Mouse (Mus musculus) thymus, postnatal 0 days (tissue): ENCODE data around the gene Eif4e2. TPM values are rescaled to one million over a fixed set of nuclear protein-coding genes. Genes with fewer than 3 reads are reported as not detected.
A peak's percentile ranks its signal among the peaks of the same experiment; 100 is the strongest.

Experiments used
- DNase-seq: peaks from one replicate; pipeline ENCODE4 v3.0.0-alpha.2; 2015; ENCODE audit warnings: low spot score
- polyA plus RNA-seq: library from polyadenylated mRNA; unstranded; fragments of >200 nt; fragmentation: Nextera tagmentation; extraction: Ambion mirVana; gene quantifications from 2 replicates; pipeline ENCODE4 v1.2.1, GENCODE M21; 2015

Eif4e2 gene
- polyA plus RNA-seq, 1 experiment from 2014 or later: 167 TPM

DNA sequence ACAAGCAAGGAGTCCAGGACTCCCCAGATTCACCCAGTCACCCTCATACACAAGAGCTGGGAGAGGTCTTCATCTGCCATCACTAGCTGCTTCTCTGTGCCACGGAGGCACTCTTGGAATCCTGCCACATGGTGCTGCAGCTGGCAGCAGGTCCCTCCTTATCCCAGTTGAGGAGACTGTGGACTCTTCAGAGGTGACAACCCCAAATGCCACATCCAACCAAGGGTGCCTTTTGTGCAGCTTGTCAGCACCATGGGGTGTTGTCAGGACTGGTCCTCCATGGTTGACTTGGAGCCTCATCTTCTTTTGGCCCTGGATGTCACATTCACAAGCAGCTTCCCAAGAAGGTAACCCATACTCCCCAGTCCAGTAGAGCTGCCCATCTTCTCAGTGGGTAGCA lies 11.9 kb upstream of the Eif4e2 start:
- DNase-seq: no peak

DNA sequence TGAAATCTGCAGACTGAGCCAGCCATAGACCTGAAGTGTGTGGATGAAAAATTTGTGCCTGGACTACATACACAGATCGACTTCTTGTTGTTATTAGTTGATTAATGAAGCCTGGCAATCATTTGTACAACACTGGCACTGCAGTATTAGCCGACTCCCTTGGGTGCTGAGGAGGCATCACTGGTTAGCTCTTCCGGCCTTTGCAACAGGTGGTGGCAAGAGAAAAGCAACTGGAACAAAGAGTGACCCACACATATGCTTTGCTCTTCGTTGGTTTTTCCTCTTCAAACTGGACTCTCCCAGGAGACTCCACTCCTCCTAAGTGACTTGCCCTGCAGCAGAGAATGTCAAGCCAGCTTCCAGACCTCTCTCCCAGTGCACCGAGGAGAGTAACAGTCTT lies 9.9 kb upstream of the Eif4e2 start:
- no peak for DNase-seq

DNA sequence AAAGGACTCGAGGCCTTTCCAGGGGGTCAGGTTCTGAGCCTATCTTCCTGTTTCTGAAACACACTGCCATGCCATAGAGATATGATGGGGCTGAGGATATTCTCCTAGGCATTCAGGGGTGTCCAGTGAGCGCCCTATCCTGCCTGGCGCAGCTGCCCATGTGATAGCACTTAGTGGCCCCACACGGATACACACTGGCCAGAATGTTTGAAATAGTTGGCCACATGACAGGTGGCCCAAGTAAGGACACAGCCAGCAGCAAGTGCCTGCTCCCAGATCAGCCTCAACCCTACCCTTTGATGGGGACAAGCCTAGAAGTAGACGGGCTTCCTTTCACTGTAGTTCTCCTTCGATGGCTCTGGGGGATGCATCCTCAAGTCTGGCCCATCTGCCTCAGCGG lies 9.2 kb upstream of the Eif4e2 start, which contains the start of gene Chrng:
Chrng (plus strand) TSS at position 193 of the 400 bp plus-strand sequence.
- no peak for DNase-seq

DNA sequence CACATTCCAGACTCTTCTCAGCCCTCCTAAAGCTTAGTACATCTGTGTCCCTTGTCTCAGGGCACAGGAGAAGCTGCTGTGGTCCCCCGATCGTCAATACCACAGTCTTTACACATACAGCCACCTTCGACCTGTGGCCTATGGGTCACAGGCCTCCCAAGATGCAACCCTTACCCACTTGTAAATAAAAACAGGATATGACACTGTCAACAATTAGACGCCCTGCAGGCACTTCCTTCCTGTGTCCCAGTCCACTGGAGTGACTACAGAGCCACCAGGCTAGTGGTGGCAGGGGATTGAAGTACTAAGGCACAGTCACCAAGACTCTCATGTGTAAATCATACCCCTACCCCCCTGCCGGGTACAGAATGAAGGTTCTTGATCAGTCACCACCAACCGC lies 8.7 kb upstream of the Eif4e2 start:
- DNase-seq: no peak

DNA sequence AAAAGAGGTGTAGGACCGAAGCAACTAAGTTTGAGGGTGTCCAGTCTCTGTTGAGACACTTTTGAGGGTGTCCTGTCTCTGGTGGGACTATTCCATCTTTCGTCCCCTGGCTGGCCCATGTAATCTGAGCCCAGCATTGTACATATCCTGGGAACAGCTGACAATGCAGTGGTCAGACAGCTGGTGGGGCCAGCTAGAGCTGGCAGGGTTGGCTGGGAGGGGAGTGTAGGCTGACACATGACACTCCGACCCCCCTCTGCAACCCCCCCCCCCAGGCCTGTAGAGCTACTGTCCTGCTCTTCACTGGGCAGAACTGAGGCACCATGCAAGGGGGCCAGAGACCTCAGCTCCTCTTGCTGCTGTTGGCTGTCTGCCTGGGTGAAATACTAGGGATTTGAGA lies 8.2 kb upstream of the Eif4e2 start:
- no peak for DNase-seq

DNA sequence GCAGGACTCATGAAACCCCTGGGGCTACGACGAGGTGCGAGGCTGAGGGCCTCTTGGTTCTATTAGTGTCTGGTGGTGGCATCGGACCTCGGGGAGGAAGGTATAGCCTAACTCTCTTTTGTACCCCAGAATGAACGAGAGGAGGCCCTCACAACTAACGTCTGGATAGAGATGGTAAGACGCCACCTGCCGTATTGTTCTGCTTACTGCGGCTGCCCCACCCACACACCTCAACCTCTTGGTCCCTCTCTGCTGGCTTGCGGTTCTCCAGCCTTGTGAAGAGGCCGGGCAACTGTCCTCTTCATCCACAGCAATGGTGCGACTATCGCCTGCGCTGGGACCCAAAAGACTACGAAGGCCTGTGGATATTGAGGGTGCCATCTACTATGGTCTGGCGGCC lies 7.4 kb upstream of the Eif4e2 start:
- DNase-seq: peak; percentile 38

DNA sequence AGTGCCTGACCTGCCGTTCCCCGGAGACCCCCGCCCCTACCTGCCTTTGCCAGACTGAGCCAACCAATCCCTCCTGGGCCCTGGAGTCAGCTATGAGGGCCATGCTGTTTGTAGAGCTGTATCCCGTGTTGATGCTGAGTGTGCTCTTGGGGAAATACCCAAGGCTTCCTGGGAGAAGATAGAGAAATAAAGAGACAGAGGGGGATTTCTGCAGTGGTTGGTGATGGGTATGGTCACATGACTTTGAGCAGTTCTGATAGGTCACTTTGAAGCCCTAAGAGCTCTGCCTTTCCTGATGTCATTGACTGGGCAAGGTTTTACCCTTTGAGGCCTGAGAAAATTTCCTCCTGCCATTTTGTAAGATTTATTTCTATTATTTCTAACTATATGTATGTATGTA lies 2.3 kb upstream of the Eif4e2 start:
- DNase-seq: no peak

DNA sequence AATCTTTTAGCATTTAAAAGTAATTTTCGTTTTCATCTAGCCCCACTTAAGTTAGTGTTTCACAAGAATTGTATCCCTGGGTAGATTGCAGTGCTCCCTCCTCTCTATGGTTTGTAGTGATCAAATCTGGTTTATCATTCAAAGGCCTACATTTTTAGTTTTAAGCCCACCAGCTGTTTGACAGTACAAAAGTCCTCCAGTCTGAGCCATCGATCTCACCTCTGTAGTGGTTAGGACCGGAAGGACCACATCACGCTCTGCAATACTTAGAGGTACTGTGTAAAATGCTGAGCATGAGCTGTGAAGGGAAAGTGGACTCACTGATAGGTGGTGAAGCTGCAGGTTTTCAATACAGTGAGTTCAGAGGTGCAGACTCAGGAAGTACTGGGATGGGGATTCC lies 1.0 kb downstream of the Eif4e2 start:
- peak; percentile 29 for DNase-seq

DNA sequence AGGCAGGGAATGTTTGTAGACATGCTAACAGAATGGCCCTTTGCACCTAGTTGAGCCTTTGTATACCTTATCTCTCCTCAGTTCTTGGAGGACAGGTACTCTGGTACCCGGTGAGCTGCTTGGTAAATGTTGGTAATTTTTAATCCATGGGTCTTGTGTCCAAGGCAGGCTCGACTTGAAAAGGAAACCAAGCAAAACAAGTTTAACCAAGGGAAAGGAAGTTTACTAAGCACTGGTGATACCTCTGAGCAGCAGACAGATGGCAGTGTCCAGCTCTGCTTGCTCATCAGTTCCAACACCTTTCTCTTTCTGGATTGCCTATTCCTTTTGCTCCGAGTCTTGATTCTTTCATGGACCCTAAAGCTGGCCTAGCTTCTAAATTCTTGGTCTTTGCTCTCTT lies 4.2 kb downstream of the Eif4e2 start:
- no peak for DNase-seq

DNA sequence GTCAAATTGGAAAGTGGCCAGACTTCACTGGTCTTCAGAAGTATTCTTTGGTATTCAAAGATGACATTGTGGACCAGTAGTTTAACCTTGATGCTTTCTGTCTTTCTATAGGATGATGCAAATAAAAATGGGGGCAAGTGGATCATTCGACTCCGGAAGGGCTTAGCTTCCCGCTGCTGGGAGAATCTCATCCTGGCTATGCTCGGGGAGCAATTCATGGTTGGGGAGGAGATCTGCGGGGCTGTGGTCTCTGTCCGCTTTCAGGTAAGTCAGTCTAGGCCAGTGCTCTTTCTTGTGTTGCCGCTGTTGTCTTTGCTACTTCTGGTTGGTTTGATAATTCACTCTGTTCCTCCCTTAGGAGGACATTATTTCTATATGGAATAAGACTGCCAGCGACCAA lies 12.0 kb downstream of the Eif4e2 start:
- DNase-seq: no peak

DNA sequence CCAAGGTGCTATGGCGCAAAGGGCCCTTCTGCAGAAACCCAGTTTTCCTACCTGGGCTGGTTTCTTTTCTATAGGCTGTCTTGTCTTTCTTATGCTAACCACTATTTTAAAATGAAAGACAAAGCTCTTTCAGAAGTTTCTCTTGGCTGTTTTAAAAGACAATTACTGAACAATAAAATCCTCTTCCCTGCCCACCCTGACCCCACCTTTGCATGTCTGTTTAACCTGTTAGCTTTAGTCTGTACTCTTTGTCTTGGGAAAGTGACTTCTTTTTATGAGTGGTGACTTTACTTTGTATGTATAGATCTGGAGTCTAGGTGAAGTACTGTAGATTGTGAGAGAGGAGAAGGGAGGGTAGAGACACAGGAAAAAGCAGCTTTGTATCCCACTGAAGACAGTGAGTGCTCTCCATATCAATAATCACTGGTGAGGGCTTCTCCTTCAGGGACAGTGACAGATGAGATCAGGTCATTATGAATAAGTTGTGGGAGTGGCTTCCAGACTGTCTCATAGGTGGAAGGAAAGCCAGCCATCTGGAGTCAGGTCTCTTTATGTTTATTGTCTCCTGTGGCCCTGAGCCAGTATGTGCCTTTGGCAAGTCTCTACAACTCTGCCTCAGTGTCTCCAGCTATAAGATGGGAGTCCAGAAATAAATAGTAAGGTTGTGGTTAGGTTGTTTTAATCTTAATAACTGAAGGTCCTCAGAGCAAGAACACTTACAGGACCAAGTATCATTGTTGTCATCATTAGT lies 12.9 kb downstream of the Eif4e2 start:
- DNase-seq: no peak

DNA sequence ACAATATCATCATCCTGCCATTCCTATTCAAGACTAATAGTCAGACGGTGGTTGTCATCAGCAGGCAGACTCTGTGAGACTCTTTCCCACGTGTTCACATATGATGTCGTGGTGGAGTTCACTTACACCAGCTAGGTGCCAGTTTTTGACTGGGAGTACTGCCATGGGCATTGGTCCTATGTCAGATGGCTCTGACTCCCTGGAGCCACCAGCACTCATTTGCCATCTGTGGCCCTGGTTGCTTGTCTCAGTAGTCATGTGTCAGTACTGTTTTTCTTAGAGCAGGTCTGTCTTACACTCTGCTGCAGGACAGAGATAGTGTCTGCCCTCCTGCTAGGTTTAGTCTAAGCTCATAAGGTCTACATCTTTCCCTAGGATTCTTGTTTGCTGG lies 13.4 kb downstream of the Eif4e2 start:
- DNase-seq: no peak

DNA sequence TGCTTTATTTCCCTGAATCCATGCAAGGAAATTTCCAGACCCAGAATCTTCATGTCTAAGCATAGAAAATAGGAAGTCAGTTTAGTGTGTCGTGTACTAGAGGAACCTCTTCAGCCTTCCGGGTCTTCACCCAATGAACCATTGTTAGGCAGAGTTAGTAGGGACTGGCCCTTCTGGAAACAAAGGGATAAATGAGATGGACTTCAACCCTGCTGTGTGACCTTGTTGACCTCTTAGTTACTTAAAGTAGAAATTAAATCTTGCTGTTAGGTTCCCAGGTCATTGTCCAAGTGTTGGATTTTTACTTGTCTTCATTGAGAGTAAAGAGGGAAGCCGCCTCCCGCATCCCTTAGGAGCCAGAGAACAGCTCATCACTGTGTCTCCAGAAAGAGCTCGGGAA lies 16.9 kb downstream of the Eif4e2 start:
- no peak for DNase-seq

DNA sequence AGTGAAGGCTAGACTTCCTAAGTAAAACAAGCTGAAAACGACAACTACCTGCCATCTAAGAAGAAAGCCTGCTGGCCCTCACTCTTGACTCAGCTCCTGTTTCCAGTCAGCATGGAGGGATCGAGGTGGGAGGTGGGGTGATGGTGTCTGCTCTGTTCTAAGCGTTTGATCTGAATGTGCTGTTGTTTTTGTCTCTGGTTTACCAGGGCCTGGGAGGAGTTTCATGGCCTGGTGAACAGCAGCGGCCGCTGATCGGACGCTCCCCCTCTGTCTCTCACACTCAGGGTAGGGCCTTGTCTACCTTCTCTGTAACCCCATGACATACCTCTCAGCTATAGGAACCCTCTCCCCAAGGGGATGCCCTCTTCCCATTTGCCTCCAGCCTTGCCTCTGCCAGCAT lies 18.5 kb downstream of the Eif4e2 start:
- DNase-seq: no peak

DNA sequence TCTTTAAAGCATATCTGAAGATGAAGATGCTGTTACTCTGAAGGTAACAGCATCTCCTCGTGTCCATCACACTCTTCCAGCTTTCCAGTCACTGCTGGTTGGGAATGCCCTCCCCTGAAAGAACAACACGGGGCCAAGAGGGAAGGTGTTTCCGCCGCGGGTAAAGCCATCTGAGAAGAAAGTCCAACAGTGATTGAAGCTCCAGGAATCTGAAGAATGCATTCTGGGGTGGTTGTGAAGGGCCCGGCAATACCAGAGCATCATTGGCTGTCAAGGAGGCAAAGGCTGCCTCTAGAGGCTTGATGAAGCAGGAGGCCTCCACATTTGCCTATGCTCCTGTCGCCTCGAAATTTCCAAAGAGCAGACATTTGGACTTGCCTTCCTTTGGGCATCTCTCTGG lies 25.3 kb downstream of the Eif4e2 start:
- no peak for DNase-seq

DNA sequence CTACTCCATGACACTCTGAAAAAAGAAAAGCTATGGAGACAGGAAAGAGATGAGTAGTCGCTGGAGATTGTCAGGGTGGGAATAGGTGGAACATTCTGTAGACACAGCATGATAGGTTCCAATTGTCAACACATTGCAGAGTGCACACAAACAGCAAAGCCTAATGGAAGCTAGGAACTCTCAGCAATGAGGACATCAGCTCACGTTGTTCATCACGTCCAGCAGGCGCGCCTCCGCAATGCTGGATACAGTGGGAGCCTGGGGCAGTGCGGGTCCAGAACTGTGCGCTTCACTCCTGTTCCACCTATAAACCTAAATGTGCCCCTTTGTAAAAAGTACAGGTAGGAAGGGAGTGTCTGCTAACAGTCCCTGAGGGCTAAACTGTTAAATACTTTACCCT lies 29.3 kb downstream of the Eif4e2 start:
- DNase-seq: no peak

DNA sequence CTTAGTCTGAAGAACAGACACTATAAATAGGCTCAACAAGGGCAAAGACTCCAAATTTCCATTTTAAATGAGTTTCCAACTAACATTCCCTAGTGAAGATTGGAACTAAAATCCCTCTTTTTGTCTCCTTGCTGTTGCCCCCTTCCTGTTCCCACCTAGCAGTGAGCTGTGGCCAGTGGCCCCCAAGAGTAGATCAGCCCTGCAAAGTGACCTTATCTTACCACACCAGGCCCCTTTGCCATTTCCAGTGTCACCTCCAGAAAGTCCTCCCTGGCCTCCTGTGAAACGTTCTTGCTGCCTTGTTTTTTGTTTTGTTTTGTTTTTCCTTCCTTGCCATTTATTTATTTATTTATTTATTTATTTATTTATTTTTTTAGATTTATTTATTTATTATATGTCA lies 31.7 kb downstream of the Eif4e2 start:
- DNase-seq: no peak

DNA sequence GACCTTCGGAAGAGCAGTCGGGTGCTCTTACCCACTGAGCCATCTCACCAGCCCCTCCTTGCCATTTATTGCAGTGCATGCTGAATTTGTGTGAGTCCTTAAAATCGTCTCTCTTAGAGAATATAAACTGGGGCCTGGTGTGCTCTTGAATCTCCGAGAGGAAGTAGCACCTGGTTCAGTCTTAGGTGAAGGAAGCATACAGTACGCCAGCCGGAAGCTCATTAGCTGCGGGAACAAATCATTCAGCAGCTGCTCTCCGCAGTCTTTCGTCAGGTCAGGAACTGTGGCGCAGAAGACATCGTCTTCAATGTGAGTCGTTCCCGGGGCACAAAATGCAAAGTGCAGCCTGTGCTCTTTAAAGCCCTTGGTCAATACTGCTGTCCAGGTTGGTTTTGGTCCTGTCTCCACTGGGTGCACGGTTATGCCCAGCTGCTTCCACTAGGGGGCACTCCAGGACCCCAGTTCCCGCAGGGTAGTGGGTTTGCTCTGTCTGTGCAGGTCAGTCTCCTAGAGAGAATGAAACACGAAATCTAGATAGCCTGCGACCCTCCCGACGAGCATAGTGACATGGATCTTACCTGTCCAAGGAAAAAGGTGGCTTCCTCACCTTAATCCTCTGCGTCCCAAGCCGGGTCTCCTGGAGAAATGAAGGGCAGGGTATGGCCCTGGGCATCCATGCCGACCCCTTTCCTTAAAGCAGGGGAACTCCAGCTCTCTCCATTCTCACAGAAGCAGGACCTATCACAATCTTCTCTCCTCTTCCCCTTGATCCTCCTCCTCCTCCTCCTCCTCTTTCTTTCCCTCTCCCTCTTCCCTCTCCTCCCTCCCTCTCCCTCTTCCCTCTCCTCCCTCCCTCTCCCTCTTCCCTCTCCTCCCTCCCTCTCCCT lies 32.5 kb downstream of the Eif4e2 start:
- peak; percentile 62 for DNase-seq

DNA sequence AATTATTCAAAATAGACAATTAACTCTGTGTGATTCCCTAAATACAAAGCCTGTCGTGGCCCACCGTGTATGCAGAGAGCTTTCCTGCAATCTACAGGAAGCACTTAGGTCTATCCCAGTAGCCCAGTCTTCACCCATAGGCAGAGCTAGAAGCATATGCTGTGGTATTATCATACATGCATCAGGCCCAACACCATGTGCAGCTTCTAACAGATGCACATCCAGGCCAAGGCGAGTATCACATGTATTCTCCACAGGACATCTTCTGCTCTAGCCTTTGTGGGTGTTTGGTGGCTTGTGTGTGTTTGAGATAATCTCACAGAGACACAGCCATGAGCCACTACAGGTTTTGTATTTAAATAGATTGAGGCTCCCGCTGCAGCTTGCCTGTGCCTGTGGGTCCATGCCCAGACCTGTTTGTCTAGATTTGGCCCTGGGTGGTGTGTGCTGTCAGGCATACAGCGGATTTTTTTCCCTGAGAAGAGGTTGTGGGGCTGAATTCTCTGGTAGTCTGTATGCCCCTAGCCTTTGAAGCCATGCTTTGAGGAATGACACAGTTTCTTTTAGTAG lies 38.4 kb downstream of the Eif4e2 start:
- DNase-seq: no peak

DNA sequence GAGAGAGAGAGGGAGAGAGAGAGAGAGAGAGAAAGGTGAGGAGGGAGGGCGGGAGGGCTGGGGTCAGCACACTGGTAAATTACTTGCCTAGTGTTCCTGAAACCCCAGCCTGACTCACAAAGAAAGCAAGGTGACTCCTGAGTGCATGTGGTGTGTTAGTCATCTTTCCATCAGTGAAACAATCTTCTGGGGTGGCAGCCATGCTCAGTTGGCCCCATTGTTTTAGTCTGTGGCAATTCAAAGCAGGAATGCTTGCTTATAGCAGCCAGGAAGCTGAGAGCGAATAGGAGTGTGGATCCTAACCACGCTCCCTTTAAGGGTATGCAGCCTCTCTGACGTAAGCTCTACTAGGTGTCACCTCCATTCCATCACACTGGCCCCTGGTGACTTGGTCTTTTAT lies 41.5 kb downstream of the Eif4e2 start:
- DNase-seq: no peak

DNA sequence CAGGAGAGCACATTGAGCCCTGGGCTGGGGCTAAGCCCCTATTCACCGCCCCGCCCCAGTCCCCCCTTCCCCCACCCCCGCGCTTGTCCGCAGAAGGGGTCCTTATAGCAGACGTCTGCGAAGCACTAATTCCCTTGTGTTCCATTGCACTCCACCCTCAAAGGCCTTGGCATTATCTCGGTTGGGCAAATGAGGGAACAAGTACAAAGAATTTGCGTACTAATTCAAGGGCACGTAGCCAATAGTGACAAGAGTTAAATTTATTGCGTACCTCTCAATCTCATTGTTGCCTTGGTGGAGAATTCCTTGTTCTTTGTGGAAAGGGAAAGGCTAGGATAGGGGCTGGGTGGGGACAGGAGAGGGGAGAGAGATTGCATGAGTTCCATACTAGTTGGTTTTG lies 44.0 kb downstream of the Eif4e2 start:
- DNase-seq: no peak

DNA sequence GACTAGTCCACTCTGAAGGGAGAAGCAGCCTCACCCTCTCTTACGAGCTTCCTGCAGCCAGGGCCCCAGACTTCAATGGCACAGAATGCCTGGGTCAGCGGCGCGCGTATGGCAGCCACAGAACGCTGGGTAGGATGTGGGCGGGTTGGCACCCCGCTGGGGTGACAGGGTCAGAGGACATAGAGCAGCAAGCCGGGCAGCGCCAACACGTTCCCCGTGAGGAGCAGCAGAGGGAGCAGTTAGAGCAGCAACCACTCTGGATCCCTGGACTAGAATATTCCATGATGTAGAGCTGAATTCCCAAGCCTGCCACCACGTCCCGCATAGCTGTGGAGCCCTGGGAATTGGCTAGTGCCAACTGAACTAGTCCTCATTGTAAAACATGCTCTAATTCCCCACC lies 44.8 kb downstream of the Eif4e2 start:
- no peak for DNase-seq
